Mouse (Mus musculus) MEL (cell line): ENCODE data around the gene Ada.

Source experiments
- EP300 ChIP-seq, 2 experiments: IDR thresholded peaks; 2 replicates each; pipeline ENCODE4 v1.6.1; 2011; ENCODE audit warnings: improper control_type of control experiment in 2 of 2, low read length in 2 of 2, low read depth in 1 of 2, mild to moderate bottlenecking in 1 of 2
- TAL1 ChIP-seq: IDR thresholded peaks from 2 replicates; pipeline ENCODE4 v1.6.1; 2012; ENCODE audit warnings: mild to moderate bottlenecking, inconsistent platforms, low read length, moderate library complexity, mixed read lengths
- TCF12 ChIP-seq: IDR thresholded peaks from 2 replicates; pipeline ENCODE4 v1.6.1; 2014; ENCODE audit warnings: low read depth, mild to moderate bottlenecking, inconsistent platforms, low read length, improper control_type of control experiment, moderate library complexity

- TF ChIP-seq TAL1 (no peak), TCF12 (no peak), EP300 (IDR thresholded peaks at IDR 0.05; ENCODE audit: low read depth in 1 of 2, low read length in 2 of 2) (no peak)
Measured at GRCm38 (mm10) chr2:163778896-163779295, 28.9 kb upstream of the Ada start.
